22 mouse cellular contexts compared by ENCODE assay signal in genomic region chr13:99563021-99563420, GRCm38 (mm10). TPM values are rescaled to one million over a fixed set of nuclear protein-coding genes. Genes with fewer than 3 reads are reported as not detected.
DNase-seq lines count a peak whose midpoint lies in the region; ATAC-seq and TF ChIP-seq lines count a peak whose summit lies in the region.
"Had no signal": no experiment of that assay in that cellular context is flagged by ENCODE, and none has a peak within 500 bp of the region (broad histone marks: within the 10 kb centered on the region; RNA-seq: fewer than 3 reads in every experiment).

No protein-coding gene starts in this region.

- WGBS in embryonic facial prominence, embryonic 14.5 days: 55% methylated on average over 3 of the region's 3 CpGs
- 64% methylated on average over 3 of the region's 3 CpGs for WGBS in embryonic facial prominence, embryonic 10.5 days
- WGBS in hindbrain, postnatal 0 days: 42% methylated on average over 3 of the region's 3 CpGs
- 48% methylated on average over 3 of the region's 3 CpGs for WGBS in hindbrain, embryonic 16.5 days

- 0 out of 2 replicates have a peak, but pooled peaks have one; percentile 44 for ATAC-seq in embryonic facial prominence, embryonic 14.5 days (ENCODE audit: low read depth)
- no peak for ATAC-seq in hindbrain, postnatal 0 days
- no peak for ATAC-seq in hindbrain, embryonic 16.5 days
- ATAC-seq: inflammation-experienced regulatory T-cells, adult 6 months; Patski had no signal

- no peak overlapping the region for H3K27ac ChIP-seq in embryonic facial prominence, embryonic 14.5 days (replicated peaks; ENCODE audit: low read depth, low read length)
- H3K27ac ChIP-seq in embryonic facial prominence, embryonic 10.5 days (replicated peaks): no peak overlapping the region
- H3K27ac ChIP-seq in hindbrain, postnatal 0 days: no peak overlapping the region
- H3K27ac ChIP-seq in hindbrain, embryonic 16.5 days (ENCODE audit: low read depth, low read length): no peak overlapping the region
- H3K27ac ChIP-seq: embryonic facial prominence, embryonic 12.5 days; heart, embryonic 13.5 days had no signal

- no peak overlapping the region for H3K9ac ChIP-seq in embryonic facial prominence, embryonic 14.5 days (ENCODE audit: low read depth, low read length)
- H3K9ac ChIP-seq in hindbrain, postnatal 0 days (replicated peaks; ENCODE audit: low read length): no peak overlapping the region
- H3K9ac ChIP-seq in hindbrain, embryonic 16.5 days (ENCODE audit: low read depth, low read length): no peak overlapping the region
- H3K9ac ChIP-seq: embryonic facial prominence, embryonic 12.5 days; forebrain, embryonic 15.5 days; heart, embryonic 13.5 days had no signal

- no peak for TF ChIP-seq CTCF in hindbrain, postnatal 0 days (IDR thresholded peaks at IDR 0.05; ENCODE audit: low read depth)

- H3K4me3 ChIP-seq in embryonic facial prominence, embryonic 14.5 days (ENCODE audit: low read depth, low read length): no peak overlapping the region
- H3K4me3 ChIP-seq in embryonic facial prominence, embryonic 10.5 days: no peak overlapping the region
- H3K4me3 ChIP-seq in hindbrain, postnatal 0 days (ENCODE audit: low read length): no peak overlapping the region
- no peak overlapping the region for H3K4me3 ChIP-seq in hindbrain, embryonic 16.5 days (ENCODE audit: low read length)
- H3K4me3 ChIP-seq: embryonic facial prominence, embryonic 12.5 days; forebrain, embryonic 15.5 days; heart, embryonic 13.5 days; megakaryocyte, embryonic 14.5 days had no signal

- no peaks in the 10 kb centered on the region for H3K9me3 ChIP-seq in embryonic facial prominence, embryonic 14.5 days (ENCODE audit: control insufficient read depth, low read length)
- H3K9me3 ChIP-seq in embryonic facial prominence, embryonic 10.5 days: no peaks in the 10 kb centered on the region
- H3K9me3 ChIP-seq in hindbrain, postnatal 0 days (ENCODE audit: low read length): no peaks in the 10 kb centered on the region
- H3K9me3 ChIP-seq in hindbrain, embryonic 16.5 days (ENCODE audit: control insufficient read depth, low read length): no peaks in the 10 kb centered on the region
- H3K9me3 ChIP-seq: embryonic facial prominence, embryonic 12.5 days; forebrain, embryonic 15.5 days; heart, embryonic 13.5 days had no signal

- H3K4me2 ChIP-seq in embryonic facial prominence, embryonic 14.5 days (ENCODE audit: low read depth, low read length): no peak overlapping the region
- H3K4me2 ChIP-seq in hindbrain, postnatal 0 days (ENCODE audit: low read depth, low read length): no peak overlapping the region
- no peak overlapping the region for H3K4me2 ChIP-seq in hindbrain, embryonic 16.5 days (ENCODE audit: low read length)
- H3K4me2 ChIP-seq: embryonic facial prominence, embryonic 12.5 days; forebrain, embryonic 15.5 days; heart, embryonic 13.5 days had no signal

- no peaks in the 10 kb centered on the region for H3K36me3 ChIP-seq in embryonic facial prominence, embryonic 14.5 days (ENCODE audit: control insufficient read depth, insufficient read depth, low read length)
- H3K36me3 ChIP-seq in embryonic facial prominence, embryonic 10.5 days (replicated peaks): no peaks in the 10 kb centered on the region
- no peaks in the 10 kb centered on the region for H3K36me3 ChIP-seq in hindbrain, postnatal 0 days (ENCODE audit: insufficient read depth, low read length)
- H3K36me3 ChIP-seq in hindbrain, embryonic 16.5 days (ENCODE audit: control insufficient read depth, insufficient read depth, low read length): no peaks in the 10 kb centered on the region
- H3K36me3 ChIP-seq: embryonic facial prominence, embryonic 12.5 days; forebrain, embryonic 15.5 days; heart, embryonic 13.5 days had no signal

- no peaks in the 10 kb centered on the region for H3K4me1 ChIP-seq in embryonic facial prominence, embryonic 14.5 days (ENCODE audit: control insufficient read depth, insufficient read depth, low read length)
- peaks cover 33% of the 10 kb centered on the region for H3K4me1 ChIP-seq in embryonic facial prominence, embryonic 10.5 days
- peaks cover 11% of the 10 kb centered on the region for H3K4me1 ChIP-seq in hindbrain, postnatal 0 days (ENCODE audit: insufficient read depth, low read length)
- H3K4me1 ChIP-seq in hindbrain, embryonic 16.5 days (ENCODE audit: control insufficient read depth, insufficient read depth, low read depth, low read length): peaks cover 18% of the 10 kb centered on the region
- H3K4me1 ChIP-seq: megakaryocyte, embryonic 14.5 days had no signal

- peak; percentile 23 for DNase-seq in embryonic facial prominence, embryonic 14.5 days (ENCODE audit: low spot score)
- DNase-seq in embryonic facial prominence, embryonic 10.5 days (ENCODE audit: low spot score): no peak
- peak; percentile 58 for DNase-seq in hindbrain, postnatal 0 days (ENCODE audit: low spot score)
- peak; percentile 61 to 74 for DNase-seq in cerebellum, adult 18-20 months
- peak; percentile 69 to 77 for DNase-seq in cerebellum, postnatal 25 days
- DNase-seq in spleen, adult 12 weeks (ENCODE audit: low spot score): no peak
- no peak for DNase-seq in kidney, postnatal 10 days
- DNase-seq: adrenal gland, adult 8-10 months; heart, postnatal 36 days; kidney, adult 2 months; kidney, postnatal 25 days; liver; retina, postnatal 1 day; spleen, adult 18-20 months; thymus, postnatal 36 days had no signal

- H3K27me3 ChIP-seq in embryonic facial prominence, embryonic 14.5 days (replicated peaks; ENCODE audit: control insufficient read depth, insufficient read depth, low read length): no peaks in the 10 kb centered on the region
- no peaks in the 10 kb centered on the region for H3K27me3 ChIP-seq in embryonic facial prominence, embryonic 10.5 days (replicated peaks; ENCODE audit: low read depth, poor library complexity, severe bottlenecking)
- no peaks in the 10 kb centered on the region for H3K27me3 ChIP-seq in hindbrain, postnatal 0 days (ENCODE audit: insufficient read depth, low read length)
- no peaks in the 10 kb centered on the region for H3K27me3 ChIP-seq in hindbrain, embryonic 16.5 days (replicated peaks; ENCODE audit: control insufficient read depth, insufficient read depth, low read length)
- H3K27me3 ChIP-seq: embryonic facial prominence, embryonic 12.5 days; forebrain, embryonic 15.5 days; heart, embryonic 13.5 days; megakaryocyte, embryonic 14.5 days; Patski had no signal

RNA-seq across cellular contexts. Expression of gene Map1b, which starts 46.7 kb away (rescaled TPM):
- 203 and 242 TPM in 2 replicates for polyA plus RNA-seq in embryonic facial prominence, embryonic 14.5 days (2014; fragmentation: Nextera tagmentation; extraction: Ambion mirVana)
- polyA plus RNA-seq in embryonic facial prominence, embryonic 10.5 days (2016; fragmentation: Nextera tagmentation; extraction: Ambion mirVana): 288 and 317 TPM in 2 replicates
- total RNA-seq in hindbrain, postnatal 0 days (2014; rRNA removed): 690 and 787 TPM in 2 replicates
- 1,844 and 1,981 TPM in 2 replicates for polyA plus RNA-seq in hindbrain, postnatal 0 days (2015; fragmentation: Nextera tagmentation; extraction: Ambion mirVana)
- 1,907 and 2,195 TPM in 2 replicates for polyA plus RNA-seq in hindbrain, embryonic 16.5 days (2015; fragmentation: Nextera tagmentation; extraction: Ambion mirVana)

Comparison
In these comparisons a context has a peak if more than half of its experiments do, and no peak if none do; other contexts are left out.
1. DNase-seq: peak in embryonic facial prominence, embryonic 14.5 days (single experiment), hindbrain, postnatal 0 days (single experiment), cerebellum, adult 18-20 months (2 of 2) and cerebellum, postnatal 25 days (2 of 2); none in embryonic facial prominence, embryonic 10.5 days (single experiment), spleen, adult 12 weeks (single experiment) and kidney, postnatal 10 days (single experiment).